Mouse (Mus musculus): ENCODE measurements at regions not wholly inside any gene's neighbourhood (a gene's known extent, or its start where the extent isn't known, plus 50 kb on each side); places are given as distances from the start of the nearest gene placed in this dataset.
A peak's percentile ranks its signal among the peaks of the same experiment; 100 is the strongest.

- no peak for DNase-seq (ENCODE audit: low read depth, low spot score)
Observed at GRCm38 (mm10) chr14:23237376-23237775, 776.9 kb downstream of the Kcnma1 start.

DNA sequence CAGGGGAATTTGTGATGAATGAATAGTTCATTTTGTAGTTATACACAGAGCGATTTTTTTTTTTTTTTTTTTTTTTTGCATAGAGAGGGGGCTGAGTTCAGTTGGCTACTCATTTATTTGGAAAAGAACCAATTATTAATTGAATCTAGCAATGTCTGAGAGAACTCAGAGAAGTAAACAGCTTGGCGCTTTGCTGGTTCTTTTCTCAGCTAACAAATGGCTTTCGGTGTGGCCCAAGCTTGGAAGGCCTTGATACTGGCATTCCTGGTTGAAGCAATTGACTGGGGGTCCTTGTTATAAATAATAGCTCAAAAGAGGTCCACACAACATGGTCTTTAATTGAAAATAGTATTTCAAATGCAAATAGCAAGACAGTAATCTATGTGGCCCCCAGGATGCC lies 815.6 kb downstream of the Kcnma1 start:
- DNase-seq (ENCODE audit: low read depth, low spot score): no peak

DNA sequence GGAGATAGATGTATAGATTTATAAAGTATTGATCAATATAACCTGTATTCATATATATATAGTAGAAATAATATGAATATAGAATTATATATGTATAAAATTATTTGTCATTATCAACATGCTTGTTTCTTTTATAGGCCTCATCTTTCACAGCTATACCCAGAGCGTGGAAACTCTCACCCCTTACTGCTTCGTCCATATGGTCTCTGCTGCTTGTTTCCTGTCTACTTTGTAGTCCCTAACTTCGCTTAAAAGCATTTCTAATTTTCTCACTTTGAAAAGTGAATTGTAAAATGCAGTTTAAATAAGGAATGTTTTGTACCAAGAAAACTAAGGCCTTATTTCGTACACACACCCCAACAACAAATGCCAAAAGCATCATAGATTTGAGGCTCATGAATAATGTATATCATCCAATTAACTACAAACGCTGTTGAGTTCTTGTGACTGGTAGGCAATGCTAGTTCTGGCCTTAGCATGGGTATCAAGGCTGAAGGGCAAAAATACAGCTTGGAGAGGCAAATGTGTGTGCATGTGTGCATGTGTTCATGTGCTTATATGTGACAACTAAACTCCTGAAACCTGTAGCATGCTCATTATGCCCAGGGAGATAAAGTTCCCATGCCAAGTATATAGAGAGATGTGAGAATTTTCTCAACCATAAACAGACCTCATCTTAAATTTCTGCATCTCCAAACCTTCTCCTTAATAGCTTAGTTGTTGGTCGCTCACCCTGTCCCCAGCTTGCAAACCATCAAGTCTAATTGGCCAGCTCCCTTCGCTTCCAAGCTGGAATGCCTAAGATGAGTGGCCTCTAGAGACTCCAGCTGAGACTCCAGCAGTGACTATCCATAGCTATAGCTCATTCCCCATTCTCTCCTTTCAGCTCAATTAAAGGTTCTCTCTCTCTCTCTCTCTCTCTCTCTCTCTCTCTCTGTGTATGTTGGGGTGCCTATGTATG lies 819.4 kb downstream of the Kcnma1 start:
- DNase-seq (ENCODE audit: low read depth, low spot score): no peak

GRCm38 (mm10) chr14:23192566-23192965 lies 821.7 kb downstream of the Kcnma1 start:
- no peak for DNase-seq (ENCODE audit: low read depth, low spot score)

DNA sequence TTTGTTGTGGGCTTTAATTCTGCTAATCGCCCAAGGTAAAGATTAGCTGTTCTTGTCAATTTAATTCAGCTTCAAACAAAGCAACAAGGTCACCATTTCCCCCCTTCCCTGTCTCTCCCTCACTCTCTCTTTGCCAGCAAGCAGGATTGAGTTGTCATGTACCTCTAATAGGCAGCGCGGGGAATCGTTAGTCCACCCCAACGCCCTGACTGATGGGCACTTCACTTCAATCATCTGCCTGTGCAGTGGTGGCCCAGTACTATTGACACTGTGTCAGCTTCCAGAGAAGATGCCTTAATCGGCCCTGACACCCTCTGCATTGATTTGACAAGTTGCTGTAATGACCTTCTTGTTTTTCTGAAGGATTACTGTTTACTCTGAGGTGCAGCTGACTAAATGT lies 828.9 kb downstream of the Kcnma1 start:
- DNase-seq (ENCODE audit: low read depth, low spot score): no peak

GRCm38 (mm10) chr14:23169346-23169745 lies 844.9 kb downstream of the Kcnma1 start:
- peak; percentile 84 for DNase-seq (ENCODE audit: low read depth, low spot score)

GRCm38 (mm10) chr14:23160567-23160966 lies 853.7 kb downstream of the Kcnma1 start:
- peak; percentile 82 for DNase-seq (ENCODE audit: low read depth, low spot score)

DNA sequence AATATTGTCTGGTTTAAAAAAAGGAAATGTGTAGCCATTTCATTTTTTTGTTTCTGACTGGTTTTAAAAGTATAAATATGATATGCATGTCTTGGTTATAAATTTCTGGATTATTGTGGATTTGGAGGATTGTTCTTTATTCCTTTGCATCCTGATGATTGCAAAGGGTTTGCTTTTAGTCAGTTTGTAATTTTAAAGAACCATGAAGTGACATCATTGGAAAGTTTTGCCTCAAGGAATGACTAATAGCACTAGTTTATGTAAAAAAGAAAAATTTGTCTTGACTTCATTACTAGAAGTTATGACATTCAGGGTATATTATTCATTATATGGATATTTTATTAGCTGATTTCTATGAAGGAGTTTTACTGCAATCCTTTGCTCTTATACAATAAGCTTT lies 863.9 kb downstream of the Kcnma1 start:
- no peak for DNase-seq (ENCODE audit: low read depth, low spot score)

GRCm38 (mm10) chr14:23146981-23147380 lies 867.3 kb downstream of the Kcnma1 start:
- no peak for DNase-seq (ENCODE audit: low read depth, low spot score)

DNA sequence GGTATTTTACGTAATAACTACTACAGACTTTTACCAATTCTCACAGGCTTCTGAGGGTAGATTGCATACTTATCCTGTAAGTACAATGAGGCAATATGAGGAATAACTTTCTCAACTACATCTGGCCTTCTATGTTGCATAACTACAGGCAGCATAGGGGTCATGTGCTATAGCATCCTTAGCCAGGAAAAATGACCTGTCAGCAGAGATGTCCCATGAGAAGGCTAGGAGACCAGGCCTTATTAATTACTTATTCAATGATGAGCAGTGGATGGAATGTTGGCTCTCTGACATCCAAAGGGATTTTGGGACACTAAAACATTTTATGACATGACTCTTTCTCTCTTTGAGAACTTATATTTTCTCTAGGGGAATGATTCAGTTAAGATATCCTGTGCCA lies 873.9 kb downstream of the Kcnma1 start:
- DNase-seq (ENCODE audit: low read depth, low spot score): no peak

DNA sequence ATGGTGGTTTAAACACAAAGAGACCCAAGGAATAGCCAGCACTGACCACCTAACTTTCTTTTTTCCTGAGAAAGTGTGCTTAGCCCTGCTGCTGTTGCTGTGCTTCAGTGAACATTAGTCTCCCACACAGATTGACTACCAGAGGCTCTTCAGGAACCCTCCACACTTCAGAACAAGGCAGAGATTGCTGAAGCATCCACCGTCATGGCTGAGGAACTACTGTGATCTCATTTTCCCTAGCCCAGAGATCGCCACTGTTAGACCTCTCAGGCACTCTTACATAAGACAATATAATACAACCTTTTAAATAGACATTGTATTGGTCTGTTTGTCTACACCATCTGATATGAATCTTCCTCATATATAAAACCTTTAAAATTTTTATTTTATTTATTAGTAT lies 879.6 kb downstream of the Kcnma1 start:
- DNase-seq (ENCODE audit: low read depth, low spot score): no peak

DNA sequence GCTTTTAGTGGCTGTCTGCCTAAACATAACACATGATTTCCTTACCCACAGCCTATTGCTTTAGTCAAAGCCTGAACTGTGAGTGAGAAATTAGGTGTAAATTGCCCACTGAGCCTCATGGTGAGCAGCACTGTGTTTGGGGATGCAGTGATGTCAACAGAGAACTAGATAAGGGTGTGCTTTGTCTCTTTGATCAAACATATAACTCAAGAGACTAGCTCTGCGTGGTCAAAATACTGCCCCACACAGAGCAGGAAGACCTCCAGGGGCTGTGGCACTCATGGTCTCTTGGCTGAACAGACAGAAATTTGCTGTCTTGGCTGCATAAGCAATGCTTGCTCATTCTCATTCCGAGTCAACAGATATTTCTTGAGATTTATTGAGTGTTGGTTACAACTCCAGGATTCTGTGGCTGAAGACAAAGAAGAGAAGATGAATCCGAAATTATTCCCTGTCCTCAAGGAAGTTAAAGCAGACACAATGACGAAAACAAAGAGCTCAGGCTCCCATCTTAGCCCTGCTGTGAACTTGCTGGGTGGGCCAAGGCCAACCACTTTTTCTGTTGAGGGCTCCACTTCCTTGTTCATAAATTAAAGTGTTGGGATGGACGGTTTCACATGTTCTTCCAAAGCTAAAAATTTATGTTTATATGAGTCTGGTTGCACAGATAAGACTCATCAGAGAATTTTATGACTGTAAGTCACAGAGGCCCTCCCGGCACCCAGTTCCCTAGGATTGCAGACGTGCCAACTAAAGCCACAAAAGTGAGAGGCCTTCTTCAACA lies 882.4 kb downstream of the Kcnma1 start:
- DNase-seq (ENCODE audit: low read depth, low spot score): no peak

GRCm38 (mm10) chr14:23115889-23116510 lies 898.3 kb downstream of the Kcnma1 start:
- no peak for DNase-seq (ENCODE audit: low read depth, low spot score)

DNA sequence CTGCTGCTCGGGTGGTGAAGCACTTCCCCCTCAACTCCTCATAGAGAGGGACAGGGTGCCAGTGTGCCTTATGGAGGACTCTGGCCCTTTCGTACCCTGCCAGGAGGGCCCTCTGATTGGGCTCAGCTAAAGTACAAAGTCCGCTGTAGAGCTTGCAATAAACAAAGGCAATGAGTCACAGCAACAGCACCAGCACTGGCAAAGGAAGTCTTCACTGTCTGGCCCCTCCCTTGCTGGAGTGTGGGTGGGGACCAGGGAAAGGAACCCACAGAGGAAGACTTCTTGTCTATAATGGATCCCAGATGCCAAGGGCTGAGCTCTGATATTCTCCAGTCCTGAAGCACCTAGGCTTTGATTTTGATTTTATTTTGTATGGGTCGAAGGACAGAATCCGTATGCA lies 899.4 kb downstream of the Kcnma1 start:
- peak; percentile 5 for DNase-seq (ENCODE audit: low read depth, low spot score)

- DNase-seq (ENCODE audit: low read depth, low spot score): no peak
Observed at GRCm38 (mm10) chr14:23114456-23114855, 899.8 kb downstream of the Kcnma1 start.

- no peak for DNase-seq (ENCODE audit: low read depth, low spot score)
Observed at GRCm38 (mm10) chr14:23112369-23112768, 901.9 kb downstream of the Kcnma1 start.

DNA sequence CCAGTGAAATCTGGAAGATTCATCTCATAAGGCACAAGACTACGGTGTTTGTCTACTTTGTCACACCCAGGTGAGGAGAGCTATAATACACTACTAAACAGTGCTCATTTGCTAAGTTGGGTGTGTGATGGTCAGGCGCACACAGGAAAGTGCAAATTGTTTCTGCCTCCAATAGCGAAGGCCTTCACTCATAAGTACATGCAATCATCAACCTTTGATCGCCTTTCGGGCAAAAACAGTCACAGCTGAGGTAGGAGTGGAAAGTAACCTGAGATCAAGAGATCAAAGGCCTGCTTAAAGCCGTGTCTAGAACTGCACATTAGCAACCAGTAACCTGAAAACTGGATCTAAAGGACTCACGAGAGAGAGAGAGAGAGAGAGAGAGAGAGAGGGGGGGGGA lies 905.7 kb downstream of the Kcnma1 start:
- DNase-seq (ENCODE audit: low read depth, low spot score): no peak

DNA sequence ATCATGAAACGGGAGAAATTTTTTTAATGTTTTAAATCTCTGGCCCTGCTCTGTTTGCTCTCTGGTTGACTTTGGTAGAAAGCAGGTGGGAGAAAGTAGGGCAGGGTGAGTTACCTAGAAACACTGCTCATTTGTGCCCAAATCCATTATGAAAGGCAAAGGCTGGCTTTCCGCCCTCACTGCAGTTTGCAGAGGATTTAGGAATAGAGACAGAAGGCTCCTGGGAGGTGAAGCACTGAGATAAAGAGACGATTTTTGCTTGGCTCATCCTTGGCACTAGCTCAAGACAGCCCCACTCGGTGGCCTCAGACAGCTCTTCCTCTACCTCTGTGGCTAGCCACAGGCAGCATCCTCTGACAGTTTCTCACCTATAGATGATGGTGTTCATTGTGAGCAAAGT lies 906.8 kb downstream of the Kcnma1 start:
- DNase-seq (ENCODE audit: low read depth, low spot score): no peak
